Mouse (Mus musculus): ENCODE measurements around the gene Npy1r.

Npy1r gene

DNA sequence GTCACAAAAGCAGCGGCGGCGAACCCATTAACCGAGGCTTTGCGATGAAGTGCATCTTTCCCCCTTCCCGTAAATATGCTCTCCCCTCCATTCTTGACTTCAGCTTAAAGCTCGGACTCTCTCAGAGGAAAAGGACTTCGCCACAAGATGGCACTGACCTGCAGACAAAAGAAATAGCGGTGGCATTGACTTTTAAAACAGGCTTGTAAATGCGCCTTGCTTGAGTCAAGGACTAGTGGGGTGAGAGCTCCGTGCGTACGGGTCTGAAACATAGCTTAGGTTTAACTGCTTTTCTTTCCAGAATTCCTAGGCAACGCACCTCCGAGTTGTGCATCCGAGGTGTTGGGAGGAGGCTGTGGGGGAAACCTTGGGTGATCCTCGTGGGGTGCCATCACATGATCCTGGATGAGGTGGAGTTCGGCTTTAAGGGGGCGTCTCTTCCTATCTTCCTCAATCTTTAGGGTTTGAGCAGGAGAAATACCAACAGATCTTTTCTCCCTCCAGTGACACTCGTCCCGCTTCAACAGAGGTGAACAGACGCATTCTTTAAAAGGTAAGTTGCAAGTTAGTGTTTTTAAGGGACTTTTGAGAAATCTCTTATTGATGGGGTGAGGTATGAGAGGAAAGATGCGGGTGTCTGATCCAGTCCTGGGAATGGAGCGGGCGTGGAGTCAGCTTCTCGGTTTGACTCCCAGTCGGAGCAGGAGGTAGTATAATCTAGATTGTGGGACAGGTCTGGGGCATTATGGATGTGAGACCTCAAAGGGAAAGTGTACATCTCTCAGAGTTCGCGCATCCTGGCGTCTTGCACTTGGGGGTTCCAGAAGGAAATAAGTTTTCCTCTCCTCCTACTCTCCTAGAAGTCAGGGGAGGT lies at the start of gene Npy1r:
TSS of gene Npy1r (plus strand) at position 223 of the 874 bp plus-strand sequence.
- DNase-seq (ENCODE audit: low spot score in 2 of 2) = peak; percentile 74 to 79

- DNase-seq (ENCODE audit: low spot score in 2 of 2) = no peak
Observed at GRCm38 (mm10) chr8:66681261-66681660, 15.7 kb upstream of the Npy1r start.

GRCm38 (mm10) chr8:66687511-66688329 lies 9.3 kb upstream of the Npy1r start, which contains the start of gene Npy5r:
Npy5r (minus strand) TSS chr8:66688128.
- peak; percentile 58 to 71 for DNase-seq (ENCODE audit: low spot score in 2 of 2)

GRCm38 (mm10) chr8:66688395-66688794 lies 8.6 kb upstream of the Npy1r start:
- no peak for DNase-seq (ENCODE audit: low spot score in 2 of 2)

GRCm38 (mm10) chr8:66688799-66689198 lies 8.2 kb upstream of the Npy1r start:
- DNase-seq (ENCODE audit: low spot score in 2 of 2) = no peak

DNA sequence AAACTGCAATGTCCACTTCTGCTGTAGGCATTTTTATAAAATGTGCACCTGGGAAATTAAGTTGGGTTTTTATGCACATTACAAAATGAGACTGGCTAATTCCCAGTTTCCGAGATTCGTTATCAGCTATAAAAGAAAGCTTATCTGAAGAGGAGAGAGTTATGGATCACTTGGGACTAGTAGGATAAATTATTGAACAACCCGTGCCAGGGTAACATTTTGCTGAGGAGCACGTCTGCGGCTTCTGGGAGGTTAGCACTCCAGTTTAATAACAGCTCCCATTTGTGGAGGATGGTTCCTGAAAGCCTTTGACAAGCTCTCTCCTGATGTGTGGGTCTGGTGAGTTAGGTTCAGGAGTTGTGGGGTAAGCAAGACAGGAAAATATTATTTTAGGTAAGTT lies 6.6 kb upstream of the Npy1r start:
- no peak for DNase-seq (ENCODE audit: low spot score in 2 of 2)

DNA sequence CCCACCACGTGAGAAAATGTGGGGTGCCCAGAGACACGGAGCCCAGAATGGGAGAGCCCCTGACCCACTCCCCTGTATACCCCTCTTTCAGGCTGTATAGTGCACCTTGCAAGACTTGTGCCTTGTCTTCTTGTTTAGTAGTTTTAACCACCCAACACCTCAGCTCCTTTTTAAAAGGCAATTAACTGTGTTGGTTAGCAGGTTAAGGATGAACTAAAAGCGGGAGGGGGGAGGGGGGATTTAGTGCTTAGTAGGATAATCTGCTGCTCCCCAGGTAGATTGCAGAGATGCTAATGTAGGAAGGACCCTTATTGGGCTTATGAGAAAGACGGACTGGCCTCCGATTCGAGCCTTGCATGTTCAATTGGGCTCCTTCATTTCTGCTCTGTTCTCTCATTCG lies 1.0 kb downstream of the Npy1r start:
- DNase-seq (ENCODE audit: low spot score in 2 of 2) = no peak

DNA sequence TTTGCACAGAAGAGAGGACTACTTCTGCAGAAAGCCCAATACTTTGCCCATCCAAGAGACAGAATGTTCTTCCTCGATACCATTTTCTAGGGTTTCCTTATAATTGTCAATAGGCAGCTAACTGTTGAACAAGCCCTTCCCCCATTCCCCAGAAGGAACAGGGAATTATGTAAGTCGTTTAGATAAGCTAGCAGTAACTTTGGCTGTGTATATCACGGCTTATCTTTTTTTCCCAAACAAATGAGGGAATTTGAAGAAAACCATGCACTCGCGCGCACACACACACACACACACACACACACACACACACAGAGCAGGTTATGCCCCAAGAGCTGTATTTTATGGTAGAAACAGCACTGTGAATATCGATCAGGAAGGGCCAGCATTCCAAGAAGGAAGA lies 1.8 kb downstream of the Npy1r start:
- DNase-seq (ENCODE audit: low spot score in 2 of 2) = no peak

GRCm38 (mm10) chr8:66714324-66714975 lies 17.5 kb downstream of the Npy1r start:
- no peak for DNase-seq (ENCODE audit: low spot score in 2 of 2)

DNA sequence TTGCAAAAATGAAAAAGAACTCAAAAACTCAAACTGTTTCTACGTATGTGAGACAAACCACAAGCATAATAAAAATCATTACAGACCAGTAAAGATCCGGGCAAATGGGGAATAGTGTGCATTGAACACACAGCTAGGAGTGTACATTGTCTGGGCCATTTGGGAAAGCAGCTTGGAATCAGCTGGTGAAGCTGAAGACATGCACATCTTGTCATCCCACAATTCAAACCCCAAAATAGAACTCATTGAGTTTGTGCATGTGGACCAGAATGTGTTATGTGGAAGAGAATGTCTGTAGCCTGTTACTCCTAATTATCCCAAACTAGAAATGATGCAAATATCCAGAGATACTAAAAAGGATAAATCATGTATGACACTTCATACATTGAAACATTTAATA lies 25.8 kb downstream of the Npy1r start:
- peak in 1 of 2 experiments; percentile 33 for DNase-seq (ENCODE audit: low spot score in 2 of 2)

GRCm38 (mm10) chr8:66729446-66729845 lies 32.5 kb downstream of the Npy1r start:
- no peak for DNase-seq (ENCODE audit: low spot score in 2 of 2)

- DNase-seq (ENCODE audit: low spot score in 2 of 2) = no peak
Observed at GRCm38 (mm10) chr8:66731957-66732356, 35.0 kb downstream of the Npy1r start.

DNA sequence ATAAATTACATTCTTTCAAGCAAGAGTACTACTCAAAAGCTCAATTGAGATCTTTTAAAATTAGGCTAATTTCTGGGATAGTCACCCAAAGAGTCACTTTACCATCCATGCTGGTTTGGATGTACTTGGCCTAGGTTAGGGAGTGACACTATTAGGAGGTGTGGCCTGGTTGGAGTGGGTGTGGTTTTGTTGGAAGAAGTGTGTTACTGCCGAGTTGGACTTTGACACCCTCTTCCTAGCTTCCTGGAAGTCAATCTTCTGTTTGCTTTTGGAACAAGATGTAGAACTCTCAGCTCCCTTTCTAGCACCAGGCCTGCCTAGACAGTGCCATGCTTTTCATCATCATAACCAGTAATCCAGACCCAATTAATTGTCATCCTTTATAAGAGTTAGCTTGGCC lies 45.4 kb downstream of the Npy1r start:
- DNase-seq (ENCODE audit: low spot score in 2 of 2) = no peak

DNA sequence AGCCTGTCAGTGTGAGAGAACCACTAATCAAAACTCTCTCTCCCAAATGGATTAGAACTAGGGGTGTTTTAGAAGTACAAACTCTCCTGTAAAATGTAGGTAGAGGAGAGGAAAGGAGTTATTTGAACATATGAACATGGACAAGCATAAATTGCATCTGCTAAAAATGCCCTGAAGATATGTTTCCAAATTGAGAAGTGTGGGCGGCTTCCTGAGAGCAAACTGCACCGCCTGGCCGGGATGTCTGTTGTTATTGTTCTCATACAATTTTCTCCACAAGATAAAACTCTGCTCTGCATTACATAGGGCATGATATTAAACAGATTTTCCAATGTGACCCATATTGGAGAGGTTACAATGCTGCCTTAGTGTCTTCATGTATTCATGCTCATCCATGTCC lies 48.6 kb downstream of the Npy1r start:
- DNase-seq (ENCODE audit: low spot score in 2 of 2) = peak in 1 of 2 experiments; percentile 38

DNA sequence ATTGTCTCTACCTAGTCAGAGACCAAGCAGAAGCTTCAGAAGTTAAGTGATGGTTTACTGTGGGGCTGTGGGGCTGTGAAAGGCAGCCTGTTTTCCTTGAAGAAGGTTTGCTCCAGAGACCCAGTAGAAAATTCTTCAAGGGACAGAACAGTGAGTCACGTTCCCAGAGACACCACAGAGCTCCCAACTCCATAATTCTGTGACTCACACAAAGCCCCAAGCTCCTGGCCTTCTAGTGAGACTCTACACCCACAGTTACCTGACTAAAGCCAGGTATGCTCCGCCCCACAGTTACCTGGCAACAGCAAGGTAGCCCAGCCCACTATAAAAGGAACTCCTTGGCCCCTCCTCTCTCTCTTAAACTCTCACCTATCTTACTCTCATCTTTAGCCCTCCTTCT lies 54.6 kb downstream of the Npy1r start:
- no peak for DNase-seq (ENCODE audit: low spot score in 2 of 2)

GRCm38 (mm10) chr8:66756161-66756560 lies 59.2 kb downstream of the Npy1r start:
- DNase-seq (ENCODE audit: low spot score in 2 of 2) = peak; percentile 22 to 49
